Mouse (Mus musculus): ENCODE data around the gene Olfr746. TPM values are rescaled to one million over a fixed set of nuclear protein-coding genes. Genes with fewer than 3 reads are reported as not detected.

The Olfr746 gene
- total RNA-seq (2021): not detected
- long read RNA-seq, experiment 1: 0 reads
- long read RNA-seq, experiment 2: 0 reads

DNA sequence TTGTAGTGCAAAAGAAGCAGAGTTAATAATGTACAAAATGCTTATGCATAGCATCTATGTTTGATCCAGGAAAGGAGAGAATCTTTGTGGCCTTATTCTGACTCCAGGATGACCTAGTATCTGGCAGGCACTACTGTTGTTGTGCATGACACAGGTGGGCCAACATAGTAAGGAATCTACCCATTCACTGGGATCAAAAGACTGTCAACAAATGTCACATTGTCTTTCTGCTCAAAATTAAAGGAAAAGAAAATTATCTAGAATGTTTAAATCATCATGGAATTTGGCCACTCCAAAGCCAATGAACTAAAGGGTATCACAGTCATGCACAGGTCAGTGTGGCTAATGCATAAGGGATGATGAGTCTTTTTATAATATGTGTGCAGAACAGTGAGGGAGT, at the start of gene Olfr746:
Olfr746 (plus strand) TSS at position 301 of the 400 bp plus-strand sequence.
- no peak for TF ChIP-seq CTCF (IDR thresholded peaks at IDR 0.05)
- Histone ChIP-seq H3K27ac (no peak within 1 kb of the TSS), H3K4me3 (no peak within 1 kb of the TSS)
- intact Hi-C loops (cut with DNase I): no loop called here
- DNase-seq (ENCODE audit: extremely low spot score in 1 of 2, low spot score in 2 of 2): no peak

DNA sequence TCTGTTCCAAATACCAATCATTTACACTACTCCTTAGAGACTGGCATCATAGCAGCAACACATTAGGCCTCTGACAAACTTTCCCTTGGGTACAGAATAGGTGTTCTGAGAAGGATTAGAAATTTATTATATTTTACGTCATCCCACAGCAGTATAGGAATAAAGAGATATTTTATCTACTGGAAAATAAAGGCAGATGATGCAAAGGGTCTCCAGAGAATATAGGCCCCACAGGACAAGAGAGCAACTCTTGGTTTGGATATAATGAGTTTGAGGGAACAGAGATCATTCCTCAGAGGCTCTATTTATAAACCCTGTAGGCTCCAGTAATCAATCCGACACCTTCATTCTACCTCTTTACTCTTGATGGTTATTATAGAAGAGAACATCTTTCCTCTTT, 32.3 kb upstream of the Olfr746 start, which contains the start of gene Olfr744:
Olfr744 (plus strand) TSS at position 301 of the 400 bp plus-strand sequence.
- Histone ChIP-seq H3K4me3 (no peak within 1 kb of the TSS), H3K27ac (no peak within 1 kb of the TSS)
- intact Hi-C loops (cut with DNase I): no loop called here
- TF ChIP-seq CTCF (IDR thresholded peaks at IDR 0.05): no peak
- DNase-seq (ENCODE audit: extremely low spot score in 1 of 2, low spot score in 2 of 2): no peak

DNA sequence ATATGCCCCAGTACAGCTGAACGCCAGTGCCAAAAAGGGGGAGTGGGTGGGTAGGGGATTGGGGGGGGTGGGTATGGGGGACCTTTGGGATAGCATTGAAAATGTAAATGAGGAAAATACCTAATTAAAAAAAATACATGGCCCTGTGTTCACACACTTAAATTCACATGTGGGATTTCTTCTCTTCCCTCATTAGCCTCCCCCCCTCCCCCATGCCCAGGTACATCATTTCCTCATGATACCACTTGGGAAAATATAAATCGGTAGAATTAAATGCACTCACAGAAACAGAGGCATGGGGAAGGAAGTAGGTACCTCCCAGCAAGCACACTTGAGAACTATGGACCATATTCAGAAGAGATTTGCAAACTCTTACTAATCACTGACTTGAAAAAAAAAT, 7.8 kb upstream of the Olfr746 start, which contains the start of gene Olfr745:
Olfr745 (plus strand) TSS at position 301 of the 400 bp plus-strand sequence.
- intact Hi-C loops (cut with DNase I): no loop called here
- DNase-seq (ENCODE audit: extremely low spot score in 1 of 2, low spot score in 2 of 2): no peak
- no peak within 1 kb of the TSS for H3K27ac ChIP-seq

DNA sequence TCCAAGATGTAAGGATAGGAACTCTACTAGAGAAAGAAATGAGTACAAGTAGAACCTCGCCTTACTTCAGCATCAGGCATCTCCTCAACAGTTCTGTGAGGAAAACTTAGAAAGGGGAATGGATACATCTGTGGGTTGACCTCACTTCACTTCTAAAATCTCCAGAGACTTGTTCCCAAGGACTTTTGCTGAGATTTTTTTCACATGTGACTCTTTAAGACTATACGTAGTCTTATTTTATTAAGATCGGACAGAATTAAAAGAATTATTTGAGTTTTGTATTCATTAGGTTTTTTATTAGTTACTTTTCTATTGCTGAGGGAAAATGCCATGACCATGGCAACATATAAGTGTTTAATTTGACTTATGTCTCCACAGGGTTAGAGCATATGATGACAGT, 46.2 kb downstream of the Olfr746 start, which contains the start of gene Olfr747:
Olfr747 (minus strand) TSS at position 101 of the 400 bp plus-strand sequence.
- intact Hi-C loops (cut with DNase I): no loop called here
- no peak within 1 kb of the TSS for H3K4me3 ChIP-seq
- H3K27ac ChIP-seq: no peak within 1 kb of the TSS
- DNase-seq (ENCODE audit: extremely low spot score in 1 of 2, low spot score in 2 of 2): no peak
- TF ChIP-seq CTCF (IDR thresholded peaks at IDR 0.05): no peak

More for the DNA sequence above, 7.8 kb upstream of the Olfr746 start, which contains the start of gene Olfr745:
- no peak within 1 kb of the TSS for H3K4me3 ChIP-seq
- TF ChIP-seq CTCF (IDR thresholded peaks at IDR 0.05): no peak

Other genes starting within 250 kb of the Olfr746 start
- gene Olfr738, start 239.5 kb upstream of the Olfr746 start, total RNA-seq (2021): not detected
- not detected for gene Olfr739, start 228.5 kb upstream of the Olfr746 start, total RNA-seq (2021)
- not detected for gene Olfr740, start 201.5 kb upstream of the Olfr746 start, total RNA-seq (2021)
- not detected for gene Olfr741, start 174.3 kb upstream of the Olfr746 start, total RNA-seq (2021)
- gene Olfr742, start 143.5 kb upstream of the Olfr746 start, total RNA-seq (2021): not detected
- gene Olfr743, start 125.2 kb upstream of the Olfr746 start, total RNA-seq (2021): not detected
- not detected for gene Olfr744, start 32.2 kb upstream of the Olfr746 start, total RNA-seq (2021)
- not detected for gene Olfr745, start 7.7 kb upstream of the Olfr746 start, total RNA-seq (2021)
- gene Olfr747, start 46.1 kb downstream of the Olfr746 start, total RNA-seq (2021): not detected
- not detected for gene Olfr748, start 60.3 kb downstream of the Olfr746 start, total RNA-seq (2021)
- not detected for gene Olfr749, start 98.0 kb downstream of the Olfr746 start, total RNA-seq (2021)
- 10 to 100 TPM; 50.8 to 62.1 TPM for gene Ttc5, start 138.4 kb downstream of the Olfr746 start, total RNA-seq (2021)
- not detected for gene Ccnb1ip1, start 160.6 kb downstream of the Olfr746 start, total RNA-seq (2021)
- gene Parp2, start 160.8 kb downstream of the Olfr746 start, total RNA-seq (2021): 10 to 100 TPM; 25.8 to 27.1 TPM
- gene Tep1, start 223.5 kb downstream of the Olfr746 start, total RNA-seq (2021): 1 to 10 TPM; 3.2 to 4.4 TPM

All from left cerebral cortex, adult 2 months (tissue).